In the genomic region with DNA sequence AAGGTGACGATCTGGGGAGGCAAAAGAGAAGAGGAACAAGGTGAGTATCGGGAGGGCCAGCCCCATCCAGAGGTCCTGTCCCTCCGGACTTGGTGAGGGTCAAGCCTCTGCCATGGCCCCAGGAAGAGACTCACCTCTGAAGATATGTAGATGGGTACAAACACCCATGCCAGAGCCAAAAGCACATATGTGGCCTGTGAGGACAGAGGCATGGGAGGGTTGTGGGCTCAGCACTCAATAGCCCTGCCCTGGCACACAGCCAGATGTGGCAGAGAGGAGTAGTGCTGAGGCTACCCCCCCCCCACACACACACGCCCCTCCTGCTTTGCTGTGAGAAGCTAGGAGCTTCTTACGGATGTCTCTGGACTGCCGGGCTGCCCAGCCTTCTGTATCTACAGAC, we compare ENCODE assay signal across 14 mouse cellular contexts. TPM values are rescaled to one million over a fixed set of nuclear protein-coding genes. Genes with fewer than 3 reads are reported as not detected.
DNase-seq lines count a peak whose midpoint lies in the region; ATAC-seq lines count a peak whose summit lies in the region.
"Had no signal": no experiment of that assay in that cellular context is flagged by ENCODE, and none has a peak within 500 bp of the region (broad histone marks: within the 10 kb centered on the region; RNA-seq: fewer than 3 reads in every experiment).

No protein-coding gene starts in this region.

- H3K27ac ChIP-seq in hindbrain, embryonic 13.5 days: no peak overlapping the region
- H3K27ac ChIP-seq in hindbrain, embryonic 10.5 days: no peak overlapping the region

- no peak for DNase-seq in hindbrain, embryonic 10.5 days (ENCODE audit: low spot score)
- DNase-seq in left cerebral cortex, postnatal 4 days: peak; percentile 36
- no peak for DNase-seq in left cerebral cortex, adult 9 months (ENCODE audit: low spot score in 2 of 2)
- peak; percentile 22 for DNase-seq in right cerebral cortex, postnatal 4 days
- no peak for DNase-seq in right cerebral cortex, postnatal 25 days
- peak; percentile 31 for DNase-seq in naive thymus-derived CD4-positive, alpha-beta T cell, adult 2 months (ENCODE audit: low read depth)
- no peak for DNase-seq in urinary bladder, postnatal 4 days (ENCODE audit: low spot score in 2 of 2)

- H3K4me1 ChIP-seq in hindbrain, embryonic 13.5 days (replicated peaks): peaks cover 12% of the 10 kb centered on the region
- peaks cover 18% of the 10 kb centered on the region for H3K4me1 ChIP-seq in hindbrain, embryonic 10.5 days (replicated peaks)

- peaks cover 5% of the 10 kb centered on the region; the same call in 1 of the 2 replicates for H3K27me3 ChIP-seq in hindbrain, embryonic 13.5 days
- H3K27me3 ChIP-seq in hindbrain, embryonic 10.5 days (ENCODE audit: insufficient read depth, poor library complexity, severe bottlenecking): no peaks in the 10 kb centered on the region

- H3K9me3 ChIP-seq in hindbrain, embryonic 13.5 days: no peaks in the 10 kb centered on the region
- no peaks in the 10 kb centered on the region for H3K9me3 ChIP-seq in hindbrain, embryonic 10.5 days

- H3K36me3 ChIP-seq in hindbrain, embryonic 13.5 days: no peaks in the 10 kb centered on the region
- no peaks in the 10 kb centered on the region for H3K36me3 ChIP-seq in hindbrain, embryonic 10.5 days

- peak; percentile 72 for ATAC-seq in hindbrain, embryonic 13.5 days (ENCODE audit: low FRiP score)

- no peak overlapping the region; the same call in 1 of the 2 replicates for H3K9ac ChIP-seq in hindbrain, embryonic 13.5 days

- intact Hi-C loops in left cerebral cortex, postnatal 4 days (cut with DNase I): loop anchor here (10.0 kb wide), 1 partner anchor 520 kb away; no protein-coding TSS in a partner anchor

- whole genome bisulfite sequencing in hindbrain, embryonic 13.5 days: 70% methylated on average over 6 of the region's 6 CpGs
- 74% methylated on average over 6 of the region's 6 CpGs for WGBS in hindbrain, embryonic 10.5 days

- no peak overlapping the region for H3K4me2 ChIP-seq in hindbrain, embryonic 13.5 days
- H3K4me2 ChIP-seq: heart, embryonic 11.5 days; midbrain, embryonic 11.5 days had no signal

- H3K4me3 ChIP-seq in hindbrain, embryonic 13.5 days: no peak overlapping the region
- no peak overlapping the region for H3K4me3 ChIP-seq in hindbrain, embryonic 10.5 days
- H3K4me3 ChIP-seq: erythroblast, embryonic 14.5 days had no signal

RNA-seq across cellular contexts. Expression of a gene that starts 5.5 kb away (rescaled TPM):
- not detected in 2 replicates for polyA plus RNA-seq in hindbrain, embryonic 13.5 days (2015; fragmentation: Nextera tagmentation; extraction: Ambion mirVana)
- 0.09 TPM in 1 of 2 replicates, not detected in the other for polyA plus RNA-seq in hindbrain, embryonic 10.5 days (2016; fragmentation: Nextera tagmentation; extraction: Ambion mirVana)
- under 1 TPM in 1 of 2 experiments, not detected in 1; 0.38 TPM for total RNA-seq in left cerebral cortex, postnatal 4 days (2021)
- total RNA-seq: gastrocnemius, postnatal 10 days; hematopoietic stem cell, adult 5-6 weeks had no signal
- polyA plus RNA-seq: erythroblast, embryonic 14.5 days; heart, embryonic 11.5 days; midbrain, embryonic 11.5 days; neural tube, embryonic 14.5 days had no signal

RNA-seq across cellular contexts. Expression of a gene that starts 31.2 kb away (rescaled TPM):
- polyA plus RNA-seq in hindbrain, embryonic 13.5 days (2015; fragmentation: Nextera tagmentation; extraction: Ambion mirVana): 0.13 and 0.19 TPM in 2 replicates
- 0.68 and 1.8 TPM in 2 replicates for polyA plus RNA-seq in hindbrain, embryonic 10.5 days (2016; fragmentation: Nextera tagmentation; extraction: Ambion mirVana)
- under 1 TPM in 1 of 2 experiments, not detected in 1; 0.12 TPM for total RNA-seq in left cerebral cortex, postnatal 4 days (2021)

RNA-seq across cellular contexts. Expression of a gene that starts 46.8 kb away (rescaled TPM):
- polyA plus RNA-seq in hindbrain, embryonic 13.5 days (2015; fragmentation: Nextera tagmentation; extraction: Ambion mirVana): 54.3 and 55.8 TPM in 2 replicates
- polyA plus RNA-seq in hindbrain, embryonic 10.5 days (2016; fragmentation: Nextera tagmentation; extraction: Ambion mirVana): 44.8 and 47.6 TPM in 2 replicates
- 10 to 100 TPM; 47.0 to 47.7 TPM for total RNA-seq in left cerebral cortex, postnatal 4 days (2021)

Comparison
In these comparisons a context has a peak if more than half of its experiments do, and no peak if none do; other contexts are left out.
1. DNase-seq: peak in left cerebral cortex, postnatal 4 days (single experiment), right cerebral cortex, postnatal 4 days (single experiment) and naive thymus-derived CD4-positive, alpha-beta T cell, adult 2 months (single experiment); none in hindbrain, embryonic 10.5 days (single experiment), left cerebral cortex, adult 9 months (0 of 2), right cerebral cortex, postnatal 25 days (single experiment) and urinary bladder, postnatal 4 days (0 of 2).